Mouse (Mus musculus): ENCODE measurements around the gene Lrrc26. TPM values are rescaled to one million over a fixed set of nuclear protein-coding genes. Genes with fewer than 3 reads are reported as not detected.

Lrrc26 gene
- total and polyA plus RNA-seq, 2 experiments from 2014 or later, result 0.20 to 1.0 TPM

- Histone ChIP-seq H3K9me3 (ENCODE audit: low read length) (no peaks in the 10 kb centered on the region), H3K27ac (peak within 1 kb of the TSS; percentile 90), H3K4me1 (ENCODE audit: insufficient read depth, low read length) (peaks cover 13% of the 10 kb centered on the region), H3K9ac (replicated peaks; ENCODE audit: low read length) (peak within 1 kb of the TSS; percentile 93), H3K4me2 (ENCODE audit: low read depth, low read length) (peak within 1 kb of the TSS; percentile 97), H3K36me3 (ENCODE audit: insufficient read depth, low read length) (peaks cover 33% of the 10 kb centered on the region), H3K4me3 (ENCODE audit: low read length) (peak within 1 kb of the TSS; percentile 95), H3K27me3 (ENCODE audit: insufficient read depth, low read length) (no peaks in the 10 kb centered on the region)
- under 1% methylated on average over 78 of the region's 78 CpGs for WGBS
- ATAC-seq (peak; percentile 99), DNase-seq (ENCODE audit: low spot score) (peak; percentile 100)
- TF ChIP-seq CTCF (IDR thresholded peaks at IDR 0.05; ENCODE audit: low read depth), result peak; percentile 45; the same call in 1 of the 2 replicates
Observed at GRCm38 (mm10) chr2:25332286-25333160, 42.8 kb downstream of the Lrrc26 start, which contains the start of gene Man1b1. Man1b1 (plus strand) TSS chr2:25332338.

GRCm38 (mm10) chr2:25333569-25333968 lies 43.9 kb downstream of the Lrrc26 start:
- 76% methylated on average over 2 of the region's 2 CpGs for WGBS
- Histone ChIP-seq H3K4me2 (ENCODE audit: low read depth, low read length) (peak overlapping the region; percentile 97), H3K9me3 (ENCODE audit: low read length) (no peaks in the 10 kb centered on the region), H3K36me3 (ENCODE audit: insufficient read depth, low read length) (peaks cover 43% of the 10 kb centered on the region), H3K9ac (replicated peaks; ENCODE audit: low read length) (peak overlapping the region; percentile 93), H3K27me3 (ENCODE audit: insufficient read depth, low read length) (no peaks in the 10 kb centered on the region), H3K4me3 (ENCODE audit: low read length) (peak overlapping the region; percentile 95), H3K27ac (no peak overlapping the region), H3K4me1 (ENCODE audit: insufficient read depth, low read length) (peaks cover 13% of the 10 kb centered on the region)
- no peak for TF ChIP-seq CTCF (IDR thresholded peaks at IDR 0.05; ENCODE audit: low read depth)
- ATAC-seq, result no peak
- DNase-seq (ENCODE audit: low spot score), result no peak

- no peak for ATAC-seq
- Histone ChIP-seq H3K36me3 (ENCODE audit: insufficient read depth, low read length) (peaks cover 70% of the 10 kb centered on the region), H3K4me1 (ENCODE audit: insufficient read depth, low read length) (peaks cover 5% of the 10 kb centered on the region), H3K27ac (no peak overlapping the region), H3K9ac (replicated peaks; ENCODE audit: low read length) (no peak overlapping the region), H3K4me2 (ENCODE audit: low read depth, low read length) (no peak overlapping the region), H3K4me3 (ENCODE audit: low read length) (no peak overlapping the region), H3K9me3 (ENCODE audit: low read length) (no peaks in the 10 kb centered on the region), H3K27me3 (ENCODE audit: insufficient read depth, low read length) (no peaks in the 10 kb centered on the region)
- WGBS, result 94% methylated on average over 6 of the region's 6 CpGs
- no peak for DNase-seq (ENCODE audit: low spot score)
- no peak for TF ChIP-seq CTCF (IDR thresholded peaks at IDR 0.05; ENCODE audit: low read depth)
Observed at GRCm38 (mm10) chr2:25338303-25338702, 48.6 kb downstream of the Lrrc26 start.

Other genes starting within 250 kb of the Lrrc26 start
Only the 30 nearest of the 34 such genes appear.
- gene Noxa1, start 194.8 kb upstream of the Lrrc26 start, total RNA-seq (2014; rRNA removed), result not detected in 2 replicates
- not detected in 2 replicates for gene Noxa1, start 194.8 kb upstream of the Lrrc26 start, polyA plus RNA-seq (2015; fragmentation: Nextera tagmentation; extraction: Ambion mirVana)
- 50.8 and 58.0 TPM in 2 replicates for gene Nrarp, start 109.2 kb upstream of the Lrrc26 start, total RNA-seq (2014; rRNA removed)
- gene Nrarp, start 109.2 kb upstream of the Lrrc26 start, polyA plus RNA-seq (2015; fragmentation: Nextera tagmentation; extraction: Ambion mirVana), result 14.2 and 14.7 TPM in 2 replicates
- gene Tor4a, start 93.0 kb upstream of the Lrrc26 start, total RNA-seq (2014; rRNA removed), result 4.0 and 4.7 TPM in 2 replicates
- 1.2 and 1.9 TPM in 2 replicates for gene Tor4a, start 93.0 kb upstream of the Lrrc26 start, polyA plus RNA-seq (2015; fragmentation: Nextera tagmentation; extraction: Ambion mirVana)
- 90.3 and 117 TPM in 2 replicates for gene Nelfb, start 78.4 kb upstream of the Lrrc26 start, total RNA-seq (2014; rRNA removed)
- 82.0 and 82.8 TPM in 2 replicates for gene Nelfb, start 78.4 kb upstream of the Lrrc26 start, polyA plus RNA-seq (2015; fragmentation: Nextera tagmentation; extraction: Ambion mirVana)
- gene Stpg3, start 75.3 kb upstream of the Lrrc26 start, total RNA-seq (2014; rRNA removed), result not detected in 2 replicates
- not detected in 2 replicates for gene Stpg3, start 75.3 kb upstream of the Lrrc26 start, polyA plus RNA-seq (2015; fragmentation: Nextera tagmentation; extraction: Ambion mirVana)
- gene Fam166a, start 71.2 kb upstream of the Lrrc26 start, total RNA-seq (2014; rRNA removed), result not detected in 2 replicates
- 0.42 TPM in 1 of 2 replicates, not detected in the other for gene Fam166a, start 71.2 kb upstream of the Lrrc26 start, polyA plus RNA-seq (2015; fragmentation: Nextera tagmentation; extraction: Ambion mirVana)
- gene Tubb4b, start 65.2 kb upstream of the Lrrc26 start, total RNA-seq (2014; rRNA removed), result 827 and 864 TPM in 2 replicates
- gene Tubb4b, start 65.2 kb upstream of the Lrrc26 start, polyA plus RNA-seq (2015; fragmentation: Nextera tagmentation; extraction: Ambion mirVana), result 531 and 568 TPM in 2 replicates
- gene Slc34a3, start 55.6 kb upstream of the Lrrc26 start, total RNA-seq (2014; rRNA removed), result not detected in 2 replicates
- not detected in 2 replicates for gene Slc34a3, start 55.6 kb upstream of the Lrrc26 start, polyA plus RNA-seq (2015; fragmentation: Nextera tagmentation; extraction: Ambion mirVana)
- not detected in 2 replicates for gene Rnf224, start 53.1 kb upstream of the Lrrc26 start, total RNA-seq (2014; rRNA removed)
- gene Rnf224, start 53.1 kb upstream of the Lrrc26 start, polyA plus RNA-seq (2015; fragmentation: Nextera tagmentation; extraction: Ambion mirVana), result not detected in 2 replicates
- 156 and 170 TPM in 2 replicates for gene Rnf208, start 47.7 kb upstream of the Lrrc26 start, total RNA-seq (2014; rRNA removed)
- gene Rnf208, start 47.7 kb upstream of the Lrrc26 start, polyA plus RNA-seq (2015; fragmentation: Nextera tagmentation; extraction: Ambion mirVana), result 197 and 219 TPM in 2 replicates
- 0.47 TPM in 1 of 2 replicates, not detected in the other for gene Cysrt1, start 47.5 kb upstream of the Lrrc26 start, total RNA-seq (2014; rRNA removed)
- 0.24 and 0.44 TPM in 2 replicates for gene Cysrt1, start 47.5 kb upstream of the Lrrc26 start, polyA plus RNA-seq (2015; fragmentation: Nextera tagmentation; extraction: Ambion mirVana)
- 8.7 and 9.7 TPM in 2 replicates for gene AL732309.1, start 43.1 kb upstream of the Lrrc26 start, total RNA-seq (2014; rRNA removed)
- gene AL732309.1, start 43.1 kb upstream of the Lrrc26 start, polyA plus RNA-seq (2015; fragmentation: Nextera tagmentation; extraction: Ambion mirVana), result 2.3 and 2.6 TPM in 2 replicates
- 56.2 and 57.9 TPM in 2 replicates for gene Tmem203, start 34.5 kb upstream of the Lrrc26 start, total RNA-seq (2014; rRNA removed)
- gene Tmem203, start 34.5 kb upstream of the Lrrc26 start, polyA plus RNA-seq (2015; fragmentation: Nextera tagmentation; extraction: Ambion mirVana), result 26.7 and 29.7 TPM in 2 replicates
- gene Tprn, start 27.3 kb upstream of the Lrrc26 start, total RNA-seq (2014; rRNA removed), result 39.1 and 45.6 TPM in 2 replicates
- gene Tprn, start 27.3 kb upstream of the Lrrc26 start, polyA plus RNA-seq (2015; fragmentation: Nextera tagmentation; extraction: Ambion mirVana), result 30.0 and 31.1 TPM in 2 replicates
- 84.5 and 120 TPM in 2 replicates for gene Ssna1, start 17.5 kb upstream of the Lrrc26 start, total RNA-seq (2014; rRNA removed)
- gene Ssna1, start 17.5 kb upstream of the Lrrc26 start, polyA plus RNA-seq (2015; fragmentation: Nextera tagmentation; extraction: Ambion mirVana), result 159 and 165 TPM in 2 replicates
- 26.1 and 46.7 TPM in 2 replicates for gene Anapc2, start 17.4 kb upstream of the Lrrc26 start, total RNA-seq (2014; rRNA removed)
- 101 and 105 TPM in 2 replicates for gene Anapc2, start 17.4 kb upstream of the Lrrc26 start, polyA plus RNA-seq (2015; fragmentation: Nextera tagmentation; extraction: Ambion mirVana)
- gene Tmem210, start 1.8 kb upstream of the Lrrc26 start, total RNA-seq (2014; rRNA removed), result not detected in 2 replicates
- not detected in 2 replicates for gene Tmem210, start 1.8 kb upstream of the Lrrc26 start, polyA plus RNA-seq (2015; fragmentation: Nextera tagmentation; extraction: Ambion mirVana)
- 146 and 156 TPM in 2 replicates for gene Grin1, start 29.3 kb downstream of the Lrrc26 start, total RNA-seq (2014; rRNA removed)
- 69.5 and 75.7 TPM in 2 replicates for gene Grin1, start 29.3 kb downstream of the Lrrc26 start, polyA plus RNA-seq (2015; fragmentation: Nextera tagmentation; extraction: Ambion mirVana)
- gene Man1b1, start 42.4 kb downstream of the Lrrc26 start, total RNA-seq (2014; rRNA removed), result 52.6 and 67.9 TPM in 2 replicates
- gene Man1b1, start 42.4 kb downstream of the Lrrc26 start, polyA plus RNA-seq (2015; fragmentation: Nextera tagmentation; extraction: Ambion mirVana), result 46.7 and 49.7 TPM in 2 replicates
- gene Dpp7, start 66.4 kb downstream of the Lrrc26 start, total RNA-seq (2014; rRNA removed), result 19.0 and 30.0 TPM in 2 replicates
- gene Dpp7, start 66.4 kb downstream of the Lrrc26 start, polyA plus RNA-seq (2015; fragmentation: Nextera tagmentation; extraction: Ambion mirVana), result 24.7 and 27.8 TPM in 2 replicates
- 5.8 and 7.5 TPM in 2 replicates for gene Uap1l1, start 75.8 kb downstream of the Lrrc26 start, total RNA-seq (2014; rRNA removed)
- 15.6 and 18.5 TPM in 2 replicates for gene Uap1l1, start 75.8 kb downstream of the Lrrc26 start, polyA plus RNA-seq (2015; fragmentation: Nextera tagmentation; extraction: Ambion mirVana)
- 38.1 and 40.2 TPM in 2 replicates for gene Sapcd2, start 82.4 kb downstream of the Lrrc26 start, total RNA-seq (2014; rRNA removed)
- gene Sapcd2, start 82.4 kb downstream of the Lrrc26 start, polyA plus RNA-seq (2015; fragmentation: Nextera tagmentation; extraction: Ambion mirVana), result 20.2 and 22.0 TPM in 2 replicates
- 8.4 and 12.9 TPM in 2 replicates for gene Entpd2, start 106.0 kb downstream of the Lrrc26 start, total RNA-seq (2014; rRNA removed)
- 10.8 and 12.3 TPM in 2 replicates for gene Entpd2, start 106.0 kb downstream of the Lrrc26 start, polyA plus RNA-seq (2015; fragmentation: Nextera tagmentation; extraction: Ambion mirVana)
- 249 and 289 TPM in 2 replicates for gene Npdc1, start 109.4 kb downstream of the Lrrc26 start, total RNA-seq (2014; rRNA removed)
- gene Npdc1, start 109.4 kb downstream of the Lrrc26 start, polyA plus RNA-seq (2015; fragmentation: Nextera tagmentation; extraction: Ambion mirVana), result 416 and 422 TPM in 2 replicates
- gene Fut7, start 133.4 kb downstream of the Lrrc26 start, total RNA-seq (2014; rRNA removed), result 1.0 TPM in 1 of 2 replicates, not detected in the other
- gene Fut7, start 133.4 kb downstream of the Lrrc26 start, polyA plus RNA-seq (2015; fragmentation: Nextera tagmentation; extraction: Ambion mirVana), result 0.18 and 0.20 TPM in 2 replicates
- gene Abca2, start 138.8 kb downstream of the Lrrc26 start, total RNA-seq (2014; rRNA removed), result 84.6 and 94.9 TPM in 2 replicates
- 10.7 and 12.5 TPM in 2 replicates for gene Abca2, start 138.8 kb downstream of the Lrrc26 start, polyA plus RNA-seq (2015; fragmentation: Nextera tagmentation; extraction: Ambion mirVana)
- gene Clic3, start 166.9 kb downstream of the Lrrc26 start, total RNA-seq (2014; rRNA removed), result 0.97 and 3.9 TPM in 2 replicates
- 4.1 and 4.8 TPM in 2 replicates for gene Clic3, start 166.9 kb downstream of the Lrrc26 start, polyA plus RNA-seq (2015; fragmentation: Nextera tagmentation; extraction: Ambion mirVana)
- gene Paxx, start 171.2 kb downstream of the Lrrc26 start, total RNA-seq (2014; rRNA removed), result 183 and 187 TPM in 2 replicates
- gene Paxx, start 171.2 kb downstream of the Lrrc26 start, polyA plus RNA-seq (2015; fragmentation: Nextera tagmentation; extraction: Ambion mirVana), result 141 and 145 TPM in 2 replicates
- gene Ptgds, start 180.1 kb downstream of the Lrrc26 start, total RNA-seq (2014; rRNA removed), result 1,517 and 2,498 TPM in 2 replicates
- 2,872 and 3,193 TPM in 2 replicates for gene Ptgds, start 180.1 kb downstream of the Lrrc26 start, polyA plus RNA-seq (2015; fragmentation: Nextera tagmentation; extraction: Ambion mirVana)
- gene Lcn12, start 204.0 kb downstream of the Lrrc26 start, total RNA-seq (2014; rRNA removed), result not detected in 2 replicates
- not detected in 2 replicates for gene Lcn12, start 204.0 kb downstream of the Lrrc26 start, polyA plus RNA-seq (2015; fragmentation: Nextera tagmentation; extraction: Ambion mirVana)